Mouse (Mus musculus) ovary, adult 18-20 months (tissue): ENCODE measurements around the gene Tbc1d10c.

Source experiments
- DNase-seq: peaks from one replicate; pipeline ENCODE4 v3.0.0; 2022; ENCODE audit warnings: low spot score, mixed read lengths

The Tbc1d10c gene

DNA sequence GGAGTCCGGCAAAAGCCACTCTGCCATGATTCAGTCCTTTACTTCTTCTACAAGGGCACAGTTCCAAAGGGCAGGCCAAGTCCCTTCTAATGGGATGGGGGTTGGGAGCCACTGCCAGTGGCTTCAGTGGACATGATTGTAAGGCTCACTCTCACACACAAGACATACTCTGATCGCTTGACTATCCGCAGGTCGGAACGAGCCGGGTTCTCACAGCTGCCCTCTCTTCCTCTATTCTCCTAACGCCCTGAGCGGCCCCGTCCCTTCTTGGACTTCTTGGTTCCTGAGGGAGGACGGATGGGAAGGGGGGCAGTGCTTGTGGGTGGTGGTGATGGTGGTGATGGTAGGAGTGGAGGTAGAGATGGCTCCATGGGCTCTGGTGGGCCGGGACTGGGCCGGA is 34.3 kb downstream of the Tbc1d10c start:
- no peak for DNase-seq

DNA sequence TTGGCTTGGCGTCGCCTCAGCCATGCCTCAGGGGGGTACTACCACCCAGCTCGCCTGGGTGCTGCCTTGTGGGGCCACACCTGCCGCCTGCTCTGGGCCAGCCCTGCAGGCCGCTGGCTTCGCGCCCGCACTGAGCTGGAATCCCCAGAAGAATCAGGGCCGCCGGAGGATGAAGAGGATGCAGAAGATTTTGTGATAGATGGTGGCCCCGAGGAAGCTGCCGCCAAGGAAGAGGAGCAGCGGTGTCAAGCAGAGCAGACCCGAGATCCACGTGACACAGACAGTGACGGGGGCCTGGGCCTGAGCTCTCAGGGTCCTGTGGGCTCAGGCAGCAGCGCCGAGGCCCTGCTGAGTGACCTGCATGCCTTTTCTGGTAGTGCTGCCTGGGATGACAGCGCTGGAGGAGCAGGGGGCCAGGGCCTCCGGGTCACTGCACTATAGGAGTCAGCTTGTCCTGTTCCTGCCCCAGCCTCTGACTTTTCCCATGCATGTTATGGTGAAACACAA is 35.0 kb downstream of the Tbc1d10c start:
- no peak for DNase-seq

DNA sequence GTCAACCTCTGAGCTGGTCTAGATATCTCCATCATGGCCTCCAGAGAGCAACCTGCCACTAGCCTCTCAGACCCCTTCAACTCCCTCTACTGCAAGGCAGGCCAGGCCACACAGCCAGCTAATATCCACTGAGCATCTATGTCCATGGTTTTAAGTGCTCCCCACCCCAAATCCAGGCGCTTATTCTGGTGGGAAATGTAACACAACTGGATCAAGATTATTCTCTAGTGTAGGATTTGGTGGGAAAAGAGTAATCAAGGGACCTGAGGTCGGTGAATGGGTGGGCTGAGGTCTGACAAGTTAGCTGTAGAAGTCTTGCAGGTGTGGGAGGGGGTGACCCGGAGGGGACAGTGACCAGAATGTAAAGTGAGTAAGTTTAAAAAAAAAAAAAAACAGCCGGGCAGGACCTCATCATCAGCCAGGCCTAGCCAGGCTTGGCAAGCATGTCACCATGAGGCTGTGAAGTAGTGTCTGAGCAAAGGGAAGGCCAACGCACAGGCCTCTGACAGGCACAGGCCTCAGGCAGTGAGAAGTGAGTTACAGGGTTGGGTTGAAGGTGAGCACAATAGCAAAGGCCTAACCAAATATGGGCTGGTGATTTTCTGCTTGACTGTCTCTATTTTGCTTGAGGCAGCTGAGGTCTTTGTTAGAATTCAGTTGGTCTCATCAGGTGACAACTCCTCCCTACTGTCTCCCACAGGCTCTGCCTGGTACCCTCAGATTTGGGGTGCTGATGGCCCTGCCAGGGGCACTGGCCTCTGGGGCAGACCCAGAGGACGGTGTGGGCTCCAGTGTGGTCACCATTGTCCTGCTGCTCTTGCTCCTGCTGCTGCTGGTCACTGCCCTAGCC is 35.6 kb downstream of the Tbc1d10c start:
- DNase-seq, result no peak

DNA sequence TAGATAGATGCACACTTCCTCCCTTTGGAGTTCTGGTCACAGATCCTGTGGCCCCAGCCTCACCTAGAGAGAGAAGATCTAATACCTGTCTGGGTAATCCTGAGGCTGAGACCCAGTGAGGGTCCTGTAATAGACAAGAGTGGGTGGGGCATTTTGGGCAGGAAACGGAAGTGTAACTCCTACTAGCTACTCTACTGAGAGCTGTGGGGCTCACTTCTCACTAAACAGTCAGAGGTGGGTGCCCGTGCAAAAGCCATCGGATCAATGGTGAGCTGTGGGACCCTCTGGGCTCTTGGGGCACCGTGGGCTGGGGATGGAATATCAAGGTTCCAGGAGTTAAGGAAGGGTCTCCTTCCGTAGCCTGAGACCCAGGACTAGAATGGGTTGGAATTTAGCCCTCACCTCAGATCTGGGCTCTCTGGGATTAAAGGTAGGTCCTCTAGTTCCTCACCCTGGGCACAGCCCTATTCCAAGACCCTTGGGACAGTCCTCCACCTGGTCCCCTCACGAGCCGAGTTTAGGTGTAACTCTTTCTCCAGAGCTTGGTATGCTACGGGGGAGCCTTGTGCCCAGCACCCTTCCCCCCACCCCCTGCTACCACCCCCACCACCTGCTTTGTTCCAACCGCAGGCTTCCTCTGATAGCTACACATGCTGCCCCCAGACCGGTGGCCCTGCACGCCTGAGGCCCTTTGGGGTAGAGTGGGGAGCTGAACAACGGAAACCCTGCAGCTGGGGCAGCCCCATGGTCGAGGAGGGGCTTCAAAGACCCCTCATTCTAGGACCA is 36.5 kb downstream of the Tbc1d10c start:
- DNase-seq, result no peak

DNA sequence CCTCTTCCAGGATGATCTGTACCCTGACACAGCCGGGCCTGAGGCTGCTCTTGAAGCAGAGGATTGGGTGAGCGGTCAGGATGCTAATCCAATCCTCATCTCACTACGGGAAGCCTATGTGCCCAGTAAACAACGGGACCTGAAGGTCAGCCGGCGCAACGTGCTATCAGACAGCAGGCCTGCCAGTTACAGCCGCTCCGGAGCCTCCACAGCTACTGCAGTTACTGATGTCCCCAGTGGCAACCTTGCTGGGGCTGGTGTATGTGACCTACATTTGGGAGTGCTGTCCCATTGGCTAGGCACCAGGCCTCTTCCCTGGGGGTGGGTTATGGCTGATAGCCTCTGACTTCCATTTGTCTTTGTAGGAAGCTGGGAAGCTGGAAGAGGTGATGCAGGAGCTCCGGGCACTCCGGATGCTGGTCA is 37.8 kb downstream of the Tbc1d10c start, which contains the start of gene Ptprcap:
TSS of gene Ptprcap (plus strand) at position 373 of the 423 bp plus-strand sequence.
- no peak for DNase-seq

DNA sequence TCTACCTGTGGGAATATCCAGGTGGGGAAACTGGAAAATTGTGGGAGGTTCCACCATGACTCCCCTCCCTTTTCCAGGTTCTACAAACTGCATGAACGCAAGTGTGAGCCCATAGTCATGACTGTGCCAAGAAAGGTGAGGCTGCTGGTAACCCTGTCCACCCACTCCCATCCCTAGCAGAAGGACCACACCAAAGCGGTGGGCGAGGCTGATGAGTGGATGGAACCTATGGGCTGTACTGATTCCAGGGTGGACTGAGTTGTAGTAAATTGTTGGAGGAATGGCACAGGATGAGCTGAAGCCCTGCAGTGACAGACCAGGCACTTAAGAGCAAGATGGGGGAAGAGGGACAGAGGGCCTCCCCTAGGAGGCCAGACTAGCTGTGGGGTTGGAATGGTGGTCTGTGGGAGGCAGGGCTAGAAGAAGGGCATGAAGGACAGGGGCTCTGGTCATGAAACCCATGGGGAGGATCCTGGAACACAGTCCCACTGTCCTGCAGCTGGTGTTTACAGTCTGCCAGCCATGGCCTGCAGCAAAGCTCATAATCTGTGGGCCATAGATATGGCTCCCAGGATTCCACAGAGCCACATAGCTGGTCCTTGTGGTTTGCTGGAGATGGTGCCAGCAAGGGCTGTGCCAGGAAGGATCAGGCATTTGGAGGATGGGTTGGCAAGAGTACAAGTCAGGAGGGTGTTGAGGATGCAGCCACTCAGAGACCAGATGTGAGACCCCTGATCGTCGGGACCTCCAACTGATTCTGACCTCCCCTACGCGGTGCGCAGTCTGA is 38.4 kb downstream of the Tbc1d10c start:
- no peak for DNase-seq

DNA sequence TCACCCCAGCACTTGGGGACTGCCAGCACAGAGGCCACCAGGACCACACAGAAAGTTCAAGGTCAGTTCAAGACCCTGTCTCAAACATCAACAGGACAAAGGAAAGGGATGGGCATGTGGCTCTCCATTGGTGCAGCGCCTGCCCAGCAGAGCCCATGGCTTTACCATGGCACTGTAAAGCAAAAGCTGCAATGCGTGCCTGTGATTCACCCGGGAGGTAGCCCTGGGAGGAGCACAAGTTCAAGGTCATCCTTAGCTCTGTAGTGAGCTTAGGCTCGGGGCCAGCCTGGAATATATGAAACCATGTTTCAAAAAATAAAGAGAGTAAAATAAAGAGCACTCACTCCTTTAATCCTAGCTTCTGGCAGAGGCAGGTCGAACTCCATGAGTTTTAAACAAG is 39.2 kb downstream of the Tbc1d10c start:
- no peak for DNase-seq

DNA sequence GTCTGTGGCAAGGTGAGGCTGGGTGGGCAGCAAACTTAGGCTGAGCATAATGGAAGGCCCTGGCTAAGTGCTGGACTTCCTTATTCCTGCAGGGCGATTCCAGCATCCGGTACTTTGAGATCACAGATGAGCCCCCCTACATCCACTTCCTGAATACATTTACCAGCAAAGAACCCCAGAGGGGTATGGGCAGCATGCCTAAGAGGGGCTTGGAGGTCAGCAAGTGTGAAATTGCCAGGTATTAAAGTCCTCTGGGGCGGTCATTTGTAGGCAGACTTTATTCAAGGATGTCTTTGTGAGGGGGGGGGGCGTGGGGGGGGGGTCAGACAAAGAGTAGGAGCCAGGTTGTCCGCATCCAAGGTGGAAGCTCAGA is 39.6 kb downstream of the Tbc1d10c start:
- DNase-seq, result no peak

DNA sequence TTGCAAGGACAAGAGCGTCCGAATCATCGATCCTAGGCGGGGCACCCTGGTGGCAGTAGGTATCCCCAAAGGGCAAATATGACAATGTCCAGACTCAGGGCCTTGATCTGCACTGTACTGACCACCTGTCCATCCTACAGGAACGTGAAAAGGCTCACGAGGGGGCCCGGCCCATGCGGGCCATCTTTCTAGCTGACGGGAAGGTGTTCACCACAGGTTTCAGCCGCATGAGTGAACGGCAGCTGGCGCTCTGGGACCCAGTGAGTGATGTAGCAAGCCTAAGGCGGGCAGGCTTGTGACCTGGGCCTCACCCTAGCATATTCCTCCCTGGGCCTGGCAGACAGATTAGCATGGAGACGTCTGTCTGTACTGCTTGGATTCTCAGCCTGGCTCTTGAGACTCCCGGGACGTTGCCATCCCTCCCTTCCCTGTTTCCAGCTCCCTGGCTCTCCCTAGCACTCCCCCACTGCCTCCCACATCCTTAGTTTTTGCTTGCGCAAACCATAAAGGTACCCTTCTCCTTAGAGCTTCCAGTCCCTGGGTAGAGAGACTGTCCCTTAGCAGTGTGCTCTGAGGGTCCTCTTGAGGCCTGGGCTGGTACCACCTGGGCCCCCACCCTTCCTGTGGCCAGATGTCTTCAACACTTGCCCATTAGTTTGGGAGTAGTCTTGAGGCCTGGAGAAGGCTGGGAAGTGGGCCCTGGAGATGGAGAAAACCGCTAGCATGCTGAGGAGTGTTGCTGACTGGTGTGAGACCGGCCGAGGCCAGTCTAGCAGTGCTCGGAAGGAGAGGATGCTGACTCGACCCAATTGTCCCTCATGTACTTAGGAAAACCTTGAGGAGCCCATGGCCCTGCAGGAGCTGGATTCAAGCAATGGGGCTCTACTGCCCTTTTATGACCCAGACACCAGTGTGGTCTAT is 40.3 kb downstream of the Tbc1d10c start:
- DNase-seq, result no peak

DNA sequence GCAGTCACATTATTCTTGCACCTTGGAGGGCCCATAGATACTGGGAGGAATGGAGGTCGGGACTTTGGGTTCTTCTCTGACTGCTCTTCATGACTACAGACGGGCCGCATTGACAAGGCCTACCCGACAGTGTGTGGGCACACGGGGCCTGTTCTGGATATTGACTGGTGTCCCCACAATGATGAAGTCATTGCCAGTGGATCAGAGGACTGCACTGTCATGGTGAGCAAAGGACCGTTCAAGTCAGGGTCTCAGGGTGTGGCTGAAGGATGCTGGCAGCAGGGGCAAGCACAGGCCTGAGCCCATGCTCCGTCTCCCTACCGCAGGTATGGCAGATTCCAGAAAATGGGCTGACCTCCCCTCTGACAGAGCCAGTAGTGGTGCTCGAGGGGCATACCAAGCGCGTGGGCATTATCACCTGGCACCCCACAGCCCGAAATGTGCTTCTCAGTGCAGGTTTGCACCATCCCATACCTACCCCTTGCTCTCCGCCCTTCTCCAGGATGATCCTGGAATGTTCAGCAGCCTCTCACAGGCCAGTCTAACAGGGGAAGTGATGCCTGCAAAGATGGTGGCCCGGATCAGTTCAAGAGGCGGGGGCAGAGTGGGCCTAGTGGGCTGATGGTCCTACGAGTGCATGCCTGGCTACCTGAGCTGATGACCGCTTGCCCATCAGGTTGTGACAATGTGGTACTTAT is 41.2 kb downstream of the Tbc1d10c start:
- no peak for DNase-seq

DNA sequence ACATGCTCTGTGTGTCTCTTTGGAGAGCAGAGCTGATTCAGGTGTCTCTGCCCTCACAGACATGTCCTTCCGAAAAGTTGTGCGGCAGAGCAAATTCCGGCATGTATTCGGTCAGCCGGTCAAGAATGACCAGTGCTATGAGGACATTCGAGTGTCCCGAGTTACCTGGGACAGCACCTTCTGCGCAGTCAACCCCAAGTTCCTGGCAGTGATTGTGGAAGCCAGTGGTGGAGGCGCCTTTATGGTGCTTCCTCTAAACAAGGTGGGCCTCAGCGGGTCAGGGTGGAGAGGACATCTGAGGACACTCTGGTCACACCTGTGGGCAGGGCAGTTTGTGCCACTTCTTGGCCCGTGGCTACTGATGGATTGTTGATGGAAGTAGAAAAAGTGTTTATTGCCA is 41.8 kb downstream of the Tbc1d10c start:
- no peak for DNase-seq

DNA sequence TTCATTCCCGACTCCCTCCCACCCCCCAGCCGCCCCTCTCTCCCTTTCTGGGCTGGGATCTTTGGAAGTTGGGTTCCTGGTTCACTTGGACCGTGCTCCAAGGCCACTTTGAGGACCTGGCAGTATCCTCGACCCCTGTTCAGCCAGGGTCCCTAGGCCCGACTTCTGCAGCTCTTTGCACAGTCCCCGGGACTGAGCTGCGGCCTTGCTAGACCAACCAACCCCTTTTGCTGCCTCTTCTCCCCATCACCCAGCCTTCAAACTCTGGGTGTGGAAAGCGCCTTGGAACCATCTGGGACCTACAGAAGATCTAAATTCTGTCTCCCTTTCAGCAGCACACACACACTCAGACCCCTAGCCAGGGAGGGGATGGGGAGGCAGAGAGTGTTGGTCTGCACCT is 42.3 kb downstream of the Tbc1d10c start:
- no peak for DNase-seq

DNA sequence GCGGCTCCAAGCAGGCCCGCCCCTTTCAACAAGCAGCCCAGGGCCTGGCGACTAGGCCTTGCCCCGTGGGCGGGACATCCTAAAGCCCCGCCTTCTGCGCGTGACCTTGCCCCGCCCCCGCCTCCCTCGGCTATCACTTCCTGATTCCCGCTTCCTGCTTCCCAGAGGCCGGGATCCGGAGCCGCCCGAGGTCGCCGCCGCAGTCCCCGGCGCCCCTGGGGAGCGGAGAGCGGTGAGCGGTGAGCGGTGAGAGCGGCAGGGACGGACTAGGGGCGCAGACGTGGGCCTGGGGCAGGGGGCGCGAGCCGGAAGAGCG is 42.6 kb downstream of the Tbc1d10c start, which contains the start of gene Coro1b:
TSS of gene Coro1b (plus strand) at position 129 of the 316 bp plus-strand sequence.
- DNase-seq, result peak; percentile 95

DNA sequence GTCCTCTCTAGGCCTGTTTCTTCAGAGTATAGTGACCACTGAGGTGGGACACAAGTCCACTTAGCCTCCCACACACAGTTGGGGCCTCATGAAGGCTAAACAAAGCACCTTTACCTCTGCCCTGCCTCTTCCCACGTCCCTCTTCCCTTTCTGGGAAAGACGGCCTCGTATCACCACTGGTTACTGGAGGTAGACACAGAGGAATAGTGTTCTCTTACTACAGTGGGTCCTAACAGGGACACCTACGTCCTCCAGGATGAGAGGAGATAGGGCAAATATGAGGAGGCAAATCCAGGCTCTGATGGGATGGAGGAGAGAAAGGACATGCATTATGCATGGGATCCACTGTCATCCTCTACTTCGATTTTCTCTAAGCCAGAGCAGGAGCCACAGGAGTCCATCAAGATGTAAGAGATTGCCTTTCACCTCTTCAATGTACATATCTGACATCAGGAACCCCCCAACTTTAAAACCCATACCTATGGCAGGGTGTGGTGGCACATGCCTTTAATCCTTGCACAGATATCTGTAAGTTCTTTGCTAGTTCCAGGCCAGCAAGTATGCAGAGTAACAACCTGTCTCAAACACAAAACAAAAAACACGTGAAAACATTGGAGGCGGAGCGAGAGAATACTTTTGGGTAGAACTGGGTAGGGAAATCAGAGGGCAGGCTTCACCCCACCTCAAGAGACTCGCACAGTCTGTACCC is 43.1 kb downstream of the Tbc1d10c start:
- DNase-seq, result no peak

DNA sequence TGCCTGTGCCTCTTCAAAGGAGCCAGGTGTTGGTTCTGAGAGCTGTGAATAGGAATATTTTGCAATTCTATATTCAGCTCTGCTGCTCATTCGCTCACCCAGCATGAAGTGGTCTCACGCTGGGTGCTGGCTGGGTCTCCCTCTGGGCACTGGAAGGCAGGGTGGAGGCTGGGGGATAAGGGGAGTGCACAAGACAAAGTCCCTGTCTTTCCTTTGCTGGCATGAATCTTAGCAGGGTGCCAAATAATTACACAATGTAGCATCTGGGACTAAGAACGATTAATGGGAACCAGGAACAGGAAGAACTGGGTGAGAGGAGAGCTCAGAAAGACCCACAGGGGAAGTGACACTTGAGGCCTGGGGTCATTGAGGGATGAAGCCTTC is 44.1 kb downstream of the Tbc1d10c start:
- no peak for DNase-seq

DNA sequence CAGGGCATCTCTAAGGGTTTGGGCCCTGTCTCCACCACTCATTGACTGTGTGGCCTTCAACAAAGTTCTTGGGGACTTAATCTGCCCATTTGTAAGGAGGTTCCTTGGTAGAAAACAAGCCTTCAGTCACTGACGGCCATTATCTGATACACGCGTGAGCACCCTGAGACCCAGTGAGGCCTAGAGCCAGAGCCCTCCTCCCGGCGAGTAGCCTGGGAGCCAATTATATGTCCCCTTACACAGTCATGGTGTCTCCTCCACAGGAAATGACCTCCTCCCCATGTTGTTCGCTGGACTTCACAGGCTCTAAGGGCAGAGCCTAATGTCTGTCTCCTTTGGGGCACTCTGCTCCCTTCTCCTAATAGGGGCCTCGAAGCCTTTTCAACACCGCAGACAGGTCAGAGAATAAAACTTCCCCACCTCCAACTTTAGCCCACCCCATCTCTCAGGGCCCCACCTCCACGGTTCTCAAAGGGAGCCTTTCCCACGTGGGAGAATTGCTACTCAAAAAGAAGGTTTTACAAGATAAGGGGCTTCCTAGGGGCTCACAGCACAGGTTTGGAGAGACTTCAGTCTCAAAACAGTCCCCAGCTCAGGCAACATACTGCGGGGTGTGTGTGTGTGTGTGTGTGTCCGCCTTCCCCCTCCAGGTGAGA is 44.6 kb downstream of the Tbc1d10c start:
- no peak for DNase-seq

DNA sequence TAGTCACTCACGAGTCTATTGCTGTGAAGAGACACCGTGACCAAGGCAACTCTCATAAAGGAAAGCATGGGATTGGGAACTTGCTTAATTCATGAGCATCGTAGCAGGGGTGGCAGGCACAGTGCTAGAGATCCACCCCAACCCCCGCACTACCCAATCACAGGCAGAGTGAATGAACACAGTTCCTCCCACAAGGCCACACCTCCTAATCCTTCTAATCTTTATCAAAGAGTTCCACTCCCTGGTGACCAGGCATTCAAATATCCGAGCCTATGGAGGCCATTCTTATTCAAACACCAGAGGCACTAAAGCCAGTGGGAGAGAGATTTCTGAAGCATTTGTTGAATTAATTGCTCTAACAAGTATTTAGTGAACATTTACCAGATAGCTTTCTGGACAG is 45.1 kb downstream of the Tbc1d10c start:
- DNase-seq, result no peak

DNA sequence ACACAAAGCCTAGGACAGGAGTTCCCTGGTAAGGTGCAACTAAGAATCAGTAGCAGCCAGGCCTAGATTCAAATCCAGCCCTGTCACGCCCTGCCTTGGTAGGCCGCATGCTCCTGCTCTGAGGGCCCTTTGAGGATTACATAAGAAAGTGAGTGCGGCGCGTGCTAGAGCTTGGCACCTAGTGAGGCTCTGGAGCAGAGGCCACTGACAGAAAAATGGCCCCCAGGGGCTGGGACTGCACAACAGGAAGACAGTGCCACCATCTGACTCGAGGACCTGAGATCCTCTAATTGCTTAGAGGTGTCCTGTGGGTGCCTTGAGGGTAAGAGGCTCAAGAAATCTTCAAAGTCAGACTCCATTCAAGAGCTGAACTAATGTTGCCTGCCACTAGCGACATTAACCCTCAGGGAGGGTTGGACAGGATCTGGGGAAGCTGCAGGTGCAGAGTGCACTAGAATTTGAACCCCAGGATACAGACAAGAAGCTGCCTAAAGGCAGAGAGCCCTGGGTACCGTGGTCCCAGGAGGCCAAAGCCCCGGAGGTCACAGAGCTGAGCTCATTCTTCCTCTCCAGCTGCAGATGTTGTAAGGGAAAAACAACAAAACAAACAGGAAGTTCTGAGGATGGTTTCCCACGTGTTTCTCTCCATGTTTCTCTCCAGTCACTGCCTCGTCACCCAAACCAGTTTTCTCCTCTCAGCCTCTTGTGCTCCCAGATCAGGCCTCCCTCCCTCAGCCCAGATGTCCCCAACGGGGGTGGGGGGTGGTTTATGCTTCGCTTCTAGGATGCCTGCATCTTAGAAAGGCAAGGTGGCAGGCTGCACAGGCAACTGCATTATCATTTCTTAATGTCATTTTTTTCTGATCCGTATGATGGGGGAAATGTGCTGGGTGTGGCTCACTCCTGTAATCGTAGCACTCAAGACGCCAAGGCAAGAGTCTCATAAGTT is 46.3 kb downstream of the Tbc1d10c start:
- DNase-seq, result no peak
